Mouse (Mus musculus) lung, postnatal 4 days (tissue): Measurements from ENCODE around the gene Sft2d2.

ENCODE experiments used
- DNase-seq, 2 experiments: peaks; one replicate each; pipeline ENCODE4 v3.0.0; 2021

Gene Sft2d2

DNA sequence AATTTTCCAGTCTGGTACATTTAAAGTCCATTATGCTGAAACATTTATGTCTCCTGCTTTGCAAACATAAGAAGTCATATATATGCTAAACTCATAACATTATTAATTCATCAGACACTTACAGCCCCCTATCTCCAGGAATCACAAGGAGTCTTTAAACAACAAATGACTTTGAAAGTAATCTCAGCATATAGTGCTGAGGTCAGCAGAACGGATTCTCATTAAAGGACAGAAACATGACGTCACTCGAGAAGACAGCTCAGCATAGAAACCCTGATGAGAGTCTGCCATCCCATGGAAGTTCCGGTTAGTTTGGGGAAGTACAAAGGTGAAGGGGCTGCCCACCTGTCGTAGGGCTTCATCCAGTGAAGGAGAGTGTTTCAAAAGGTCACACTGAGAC lies 64.7 kb downstream of the Sft2d2 start:
- no peak for DNase-seq
